Mouse (Mus musculus) E14TG2a.4 (cell line): ENCODE data around the gene A730049H05Rik.

Source experiments
- CTCF ChIP-seq: conservative IDR thresholded peaks from 2 replicates; pipeline ENCODE4 v1.5.1; 2014; ENCODE audit warnings: low read length
- NANOG ChIP-seq: IDR thresholded peaks from 2 replicates; pipeline ENCODE4 v1.6.1; 2014; ENCODE audit warnings: borderline replicate concordance, low read length, mixed read lengths
- POU5F1 ChIP-seq: IDR thresholded peaks from 2 replicates; pipeline ENCODE4 v1.6.1; 2014; ENCODE audit warnings: low read length, borderline replicate concordance

DNA sequence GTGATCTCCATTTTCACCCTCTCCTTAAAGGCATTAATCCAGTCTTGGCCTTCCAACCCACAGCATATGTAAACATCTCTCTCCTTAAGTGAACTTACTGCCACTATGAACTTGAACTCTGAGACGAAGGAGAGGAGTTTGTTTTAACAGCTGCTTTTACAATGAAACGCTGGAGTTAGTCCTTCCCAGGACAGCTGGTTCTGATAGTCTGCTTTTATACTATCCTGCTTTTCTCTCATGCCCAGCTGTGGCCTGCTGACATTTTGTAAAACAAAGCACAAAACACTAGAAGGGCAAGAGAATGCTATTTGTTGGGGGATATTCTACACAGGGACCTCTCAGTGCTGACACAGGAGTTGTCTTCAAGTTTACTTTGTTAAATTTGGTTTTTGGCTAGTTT lies 25.7 kb downstream of the A730049H05Rik start:
- TF ChIP-seq CTCF (no peak), NANOG (no peak), POU5F1 (no peak)
